Mouse (Mus musculus) forebrain, embryonic 12.5 days (tissue): ENCODE data around the gene Stox1. TPM values are rescaled to one million over a fixed set of nuclear protein-coding genes. Genes with fewer than 3 reads are reported as not detected.
"Not testable (repeated sequence)": the region's sequence is repeated elsewhere in the genome, so short reads cannot be mapped to it uniquely, and the experiment has no call there.

Experiments used
- ATAC-seq: fragments of 200-750 bp; cut with Nextera tagmentation; 2 replicates; pipeline ENCODE4 v1.8.0; 2017; ENCODE audit warnings: moderate TSS enrichment; ENCODE audit not compliant: low FRiP score
- H3K27ac ChIP-seq: fragments of 300-500 bp; sonication (generic); 2 replicates; pipeline ENCODE4 v1.5.1; 2016; ENCODE audit warnings: mild to moderate bottlenecking
- H3K27me3 ChIP-seq: fragments of 300-500 bp; sonication (generic); 2 replicates; pipeline ENCODE4 v1.6.1; 2016; ENCODE audit warnings: mild to moderate bottlenecking
- H3K36me3 ChIP-seq: fragments of 300-500 bp; sonication (generic); replicated peaks from 2 replicates; pipeline ENCODE4 v1.6.1; 2016; ENCODE audit warnings: mild to moderate bottlenecking
- H3K4me1 ChIP-seq: fragments of 300-500 bp; sonication (generic); 2 replicates; pipeline ENCODE4 v1.6.1; 2016
- H3K4me2 ChIP-seq: fragments of 300-500 bp; sonication (generic); 2 replicates; pipeline ENCODE4 v1.6.1; 2016; ENCODE audit warnings: mild to moderate bottlenecking, moderate library complexity
- H3K4me3 ChIP-seq: fragments of 300-500 bp; sonication (generic); replicated peaks from 2 replicates; pipeline ENCODE4 v1.5.1; 2016; ENCODE audit warnings: mild to moderate bottlenecking
- H3K9ac ChIP-seq: fragments of 300-500 bp; sonication (generic); 2 replicates; pipeline ENCODE4 v1.6.1; 2016; ENCODE audit warnings: mild to moderate bottlenecking
- H3K9me3 ChIP-seq: fragments of 300-500 bp; sonication (generic); 2 replicates; pipeline ENCODE4 v1.6.1; 2016
- WGBS: fragments of 180-500 bp; shearing (Covaris S2); methylation state at CpG from one replicate; pipeline ENCODE4 v1.1.7; 2016; 5-methylcytosine and 5-hydroxymethylcytosine counted together
- polyA plus RNA-seq: library from polyadenylated mRNA; unstranded; fragments of >200 nt; fragmentation: Nextera tagmentation; extraction: Ambion mirVana; gene quantifications from 2 replicates; pipeline ENCODE4 v1.2.1, GENCODE M21; 2016

Stox1 gene
- 3.9 and 5.0 TPM in 2 replicates for polyA plus RNA-seq

- peak within 1 kb of the TSS; percentile 81 for H3K4me3 ChIP-seq
- no peaks in the 10 kb centered on the region for H3K36me3 ChIP-seq
- peak; percentile 89 for ATAC-seq
- H3K9ac ChIP-seq, result peak within 1 kb of the TSS; percentile 70
- H3K4me1 ChIP-seq, result peaks cover 22% of the 10 kb centered on the region
- peaks cover 33% of the 10 kb centered on the region for H3K27me3 ChIP-seq
- 2% methylated on average over 80 of the region's 85 CpGs for whole genome bisulfite sequencing
- H3K9me3 ChIP-seq, result no peaks in the 10 kb centered on the region
- no peak within 1 kb of the TSS for H3K27ac ChIP-seq
- peak within 1 kb of the TSS; percentile 87 for H3K4me2 ChIP-seq
Measured at GRCm38 (mm10) chr10:62725771-62726687, at the start of gene Stox1. TSS of gene Stox1 (minus strand) at chr10:62726128.

GRCm38 (mm10) chr10:62750781-62751180 lies 24.9 kb upstream of the Stox1 start:
- H3K4me3 ChIP-seq, result no peak overlapping the region
- ATAC-seq, result no peak
- H3K4me2 ChIP-seq, result no peak overlapping the region
- H3K27ac ChIP-seq, result no peak overlapping the region
- H3K27me3 ChIP-seq, result no peaks in the 10 kb centered on the region
- no peaks in the 10 kb centered on the region for H3K9me3 ChIP-seq
- no peak overlapping the region for H3K9ac ChIP-seq
- no peaks in the 10 kb centered on the region for H3K4me1 ChIP-seq
- 91% methylated on average over 6 of the region's 6 CpGs for WGBS
- peaks cover 94% of the 10 kb centered on the region for H3K36me3 ChIP-seq

- ATAC-seq, result 0 out of 2 replicates have a peak, but pooled peaks have one; percentile 23
- WGBS, result 73% methylated on average over 4 of the region's 4 CpGs
Measured at GRCm38 (mm10) chr10:62739961-62740737, 14.2 kb upstream of the Stox1 start.

GRCm38 (mm10) chr10:62736965-62737688 lies 11.2 kb upstream of the Stox1 start:
- Histone ChIP-seq H3K36me3 (peaks cover 19% of the 10 kb centered on the region), H3K27ac (no peak overlapping the region), H3K4me2 (no peak overlapping the region), H3K27me3 (no peaks in the 10 kb centered on the region), H3K9ac (no peak overlapping the region), H3K9me3 (no peaks in the 10 kb centered on the region), H3K4me1 (no peaks in the 10 kb centered on the region), H3K4me3 (no peak overlapping the region)
- 42% methylated on average over 4 of the region's 4 CpGs for WGBS
- ATAC-seq, result no peak

More at GRCm38 (mm10) chr10:62739961-62740737, 14.2 kb upstream of the Stox1 start:
- no peaks in the 10 kb centered on the region for H3K27me3 ChIP-seq
- no peaks in the 10 kb centered on the region for H3K9me3 ChIP-seq
- H3K4me1 ChIP-seq, result no peaks in the 10 kb centered on the region
- H3K4me3 ChIP-seq, result no peak overlapping the region
- H3K9ac ChIP-seq, result no peak overlapping the region
- no peak overlapping the region for H3K4me2 ChIP-seq
- peaks cover 40% of the 10 kb centered on the region for H3K36me3 ChIP-seq
- H3K27ac ChIP-seq, result peak overlapping the region; percentile 50; the same call in 1 of the 2 replicates

- Histone ChIP-seq H3K27me3 (peaks cover 4% of the 10 kb centered on the region; the same call in 1 of the 2 replicates), H3K4me2 (no peak overlapping the region), H3K4me3 (no peak overlapping the region), H3K36me3 (no peaks in the 10 kb centered on the region), H3K9ac (no peak overlapping the region), H3K27ac (no peak overlapping the region), H3K4me1 (peaks cover 4% of the 10 kb centered on the region), H3K9me3 (no peaks in the 10 kb centered on the region)
- WGBS, result 82% methylated on average over 10 of the region's 10 CpGs
- ATAC-seq, result no peak
Measured at GRCm38 (mm10) chr10:62730826-62731225, 4.9 kb upstream of the Stox1 start.

GRCm38 (mm10) chr10:62724936-62725335 lies 992 bp downstream of the Stox1 start:
- Histone ChIP-seq H3K4me2 (peak overlapping the region; percentile 87), H3K4me3 (peak overlapping the region; percentile 81; the same call in 1 of the 2 replicates), H3K9ac (peak overlapping the region; percentile 70; the same call in 1 of the 2 replicates), H3K9me3 (no peaks in the 10 kb centered on the region), H3K36me3 (no peaks in the 10 kb centered on the region), H3K4me1 (peaks cover 22% of the 10 kb centered on the region), H3K27me3 (peaks cover 33% of the 10 kb centered on the region), H3K27ac (no peak overlapping the region)
- ATAC-seq, result no peak
- WGBS, result 42% methylated on average over 7 of the region's 7 CpGs

GRCm38 (mm10) chr10:62722701-62723100 lies 3.2 kb downstream of the Stox1 start:
- ATAC-seq, result no peak
- no peak overlapping the region for H3K4me3 ChIP-seq
- no peaks in the 10 kb centered on the region for H3K9me3 ChIP-seq
- H3K27ac ChIP-seq, result no peak overlapping the region
- no peaks in the 10 kb centered on the region for H3K36me3 ChIP-seq
- 26% methylated on average over 4 of the region's 4 CpGs for WGBS
- H3K9ac ChIP-seq, result no peak overlapping the region
- H3K27me3 ChIP-seq, result peaks cover 33% of the 10 kb centered on the region
- H3K4me2 ChIP-seq, result no peak overlapping the region
- H3K4me1 ChIP-seq, result peaks cover 22% of the 10 kb centered on the region

- Histone ChIP-seq H3K4me1 (peaks cover 18% of the 10 kb centered on the region), H3K27me3 (peaks cover 29% of the 10 kb centered on the region)
- not testable (repeated sequence) for H3K9ac ChIP-seq, H3K4me2 ChIP-seq, H3K9me3 ChIP-seq, H3K36me3 ChIP-seq, H3K27ac ChIP-seq, ATAC-seq, H3K4me3 ChIP-seq
- WGBS, result 97% methylated on average over 8 of the region's 8 CpGs
Measured at GRCm38 (mm10) chr10:62720574-62720973, 5.4 kb downstream of the Stox1 start.

- no peak for ATAC-seq
- H3K9ac ChIP-seq, result no peak overlapping the region
- no peaks in the 10 kb centered on the region for H3K27me3 ChIP-seq
- 84% methylated on average over 10 of the region's 10 CpGs for WGBS
- H3K4me2 ChIP-seq, result no peak overlapping the region
- H3K27ac ChIP-seq, result no peak overlapping the region
- no peak overlapping the region for H3K4me3 ChIP-seq
- no peaks in the 10 kb centered on the region for H3K4me1 ChIP-seq
- H3K9me3 ChIP-seq, result no peaks in the 10 kb centered on the region
- H3K36me3 ChIP-seq, result no peaks in the 10 kb centered on the region
Measured at GRCm38 (mm10) chr10:62713457-62713856, 12.5 kb downstream of the Stox1 start.

- Histone ChIP-seq H3K9me3 (no peaks in the 10 kb centered on the region), H3K27ac (no peak overlapping the region), H3K36me3 (no peaks in the 10 kb centered on the region), H3K4me3 (no peak overlapping the region), H3K9ac (no peak overlapping the region), H3K4me1 (no peaks in the 10 kb centered on the region), H3K27me3 (no peaks in the 10 kb centered on the region), H3K4me2 (no peak overlapping the region)
- 78% methylated on average over 4 of the region's 4 CpGs for WGBS
- no peak for ATAC-seq
Measured at GRCm38 (mm10) chr10:62703579-62703978, 22.3 kb downstream of the Stox1 start.

GRCm38 (mm10) chr10:62702436-62702835 lies 23.5 kb downstream of the Stox1 start:
- H3K4me1 ChIP-seq, result no peaks in the 10 kb centered on the region
- H3K27me3 ChIP-seq, result no peaks in the 10 kb centered on the region
- no peak overlapping the region for H3K27ac ChIP-seq
- WGBS, result 82% methylated on average over 4 of the region's 4 CpGs
- no peaks in the 10 kb centered on the region for H3K9me3 ChIP-seq
- H3K4me3 ChIP-seq, result no peak overlapping the region
- no peaks in the 10 kb centered on the region for H3K36me3 ChIP-seq
- no peak for ATAC-seq
- no peak overlapping the region for H3K4me2 ChIP-seq
- no peak overlapping the region for H3K9ac ChIP-seq

GRCm38 (mm10) chr10:62692771-62693170 lies 33.2 kb downstream of the Stox1 start:
- Histone ChIP-seq H3K4me1 (peaks cover 5% of the 10 kb centered on the region), H3K27me3 (peaks cover 15% of the 10 kb centered on the region), H3K9ac (no peak overlapping the region), H3K4me3 (no peak overlapping the region), H3K36me3 (no peaks in the 10 kb centered on the region), H3K9me3 (no peaks in the 10 kb centered on the region), H3K4me2 (no peak overlapping the region), H3K27ac (no peak overlapping the region)
- ATAC-seq, result no peak
- WGBS, result 65% methylated on average over 8 of the region's 8 CpGs
